Mouse (Mus musculus) B cell, adult 2 months (primary cell): ENCODE measurements around the gene Uvrag.
A peak's percentile ranks its signal among the peaks of the same experiment; 100 is the strongest.

Experiments
- DNase-seq, 2 experiments: peaks; one replicate each; pipeline ENCODE4 v3.0.0; 2022

The Uvrag gene

DNA sequence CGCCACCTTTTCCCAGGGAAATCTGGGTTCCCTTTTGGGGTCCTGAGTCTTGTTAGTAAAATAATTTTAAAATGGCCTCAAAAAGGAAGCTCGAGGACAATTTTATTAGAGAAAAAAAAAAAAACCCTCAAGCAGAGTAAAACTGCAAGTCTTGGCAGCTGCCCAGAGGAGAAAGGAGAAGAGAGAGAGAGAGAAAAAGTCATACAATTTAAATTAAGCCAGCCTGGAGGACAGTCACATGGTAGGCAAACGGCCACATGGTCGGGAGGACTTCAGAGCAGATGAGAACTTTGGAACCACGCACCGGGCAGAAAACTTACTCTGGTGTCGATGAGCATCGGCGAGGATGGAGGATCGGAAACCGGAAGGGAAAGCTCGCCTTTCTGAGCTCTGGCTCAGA, 269.1 kb downstream of the Uvrag start:
- no peak for DNase-seq

- no peak for DNase-seq
Measured at GRCm38 (mm10) chr7:98870791-98871190, 270.1 kb downstream of the Uvrag start.

GRCm38 (mm10) chr7:98869070-98869469, 271.9 kb downstream of the Uvrag start:
- peak; percentile 50 to 56 for DNase-seq

DNA sequence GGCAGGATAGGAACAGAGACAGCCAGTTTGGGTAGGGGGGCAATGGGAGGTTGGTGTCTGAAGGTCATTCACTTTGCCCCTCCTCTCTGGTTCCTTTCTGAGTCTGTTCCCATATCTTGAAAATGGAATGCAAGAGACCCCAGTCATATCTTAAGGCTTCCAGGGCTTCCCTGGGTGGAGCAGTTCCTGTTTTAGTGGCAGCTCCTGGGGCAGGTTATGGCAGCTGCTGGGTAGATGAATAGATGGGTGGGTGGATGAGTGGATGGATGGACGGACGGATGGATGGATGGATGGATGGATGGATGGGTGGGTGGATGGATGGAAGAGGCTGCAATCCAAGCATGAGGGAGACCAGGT, 273.2 kb downstream of the Uvrag start:
- DNase-seq: no peak

GRCm38 (mm10) chr7:98867053-98867793, 273.7 kb downstream of the Uvrag start:
- no peak for DNase-seq

- no peak for DNase-seq
Measured at GRCm38 (mm10) chr7:98863969-98864718, 276.8 kb downstream of the Uvrag start.

GRCm38 (mm10) chr7:98862994-98863393, 277.9 kb downstream of the Uvrag start:
- no peak for DNase-seq

DNA sequence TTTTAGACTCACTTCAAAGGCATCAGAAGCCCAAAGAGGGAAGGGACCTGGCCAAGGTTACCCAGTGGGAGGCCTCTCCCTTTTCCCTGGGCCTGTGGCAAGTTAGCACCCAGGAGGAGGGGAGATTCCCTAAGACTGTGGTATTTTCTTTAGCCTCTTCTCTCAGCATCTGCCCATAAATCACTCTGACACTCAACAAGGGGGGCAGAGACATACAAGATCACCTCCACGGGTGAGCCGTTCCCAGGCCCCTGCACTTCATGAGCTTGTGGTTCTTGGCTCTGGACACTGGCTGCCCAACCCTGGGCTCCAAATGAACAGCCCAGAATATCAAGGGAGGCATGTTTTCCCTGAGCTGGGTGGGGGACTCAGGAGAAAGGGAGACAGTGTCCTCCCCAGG, 279.9 kb downstream of the Uvrag start:
- no peak for DNase-seq

GRCm38 (mm10) chr7:98857094-98857493, 283.8 kb downstream of the Uvrag start:
- DNase-seq: no peak

DNA sequence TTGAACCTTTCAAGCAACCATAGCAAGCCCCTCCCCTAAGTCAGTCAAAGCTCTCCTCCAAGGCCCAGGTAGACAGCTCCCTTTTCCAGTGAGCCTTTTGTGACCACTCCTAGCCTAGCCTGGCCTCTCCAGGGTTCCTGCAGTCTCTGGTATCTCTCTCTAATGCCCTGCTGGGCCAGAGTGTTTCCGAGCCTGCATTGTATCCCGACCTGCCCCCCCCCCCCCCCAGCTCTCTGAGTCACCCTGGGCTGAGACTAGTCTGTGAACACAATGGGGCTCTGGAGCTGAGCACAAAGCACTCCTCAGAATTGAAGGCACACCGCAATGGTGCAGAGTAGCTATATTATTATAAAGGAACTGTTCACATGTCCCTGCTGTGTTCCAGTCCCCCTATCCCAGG, 284.8 kb downstream of the Uvrag start:
- DNase-seq: no peak

GRCm38 (mm10) chr7:98855388-98855787, 285.6 kb downstream of the Uvrag start:
- DNase-seq: no peak

GRCm38 (mm10) chr7:98853806-98854205, 287.1 kb downstream of the Uvrag start:
- no peak for DNase-seq

- DNase-seq: no peak
Measured at GRCm38 (mm10) chr7:98852950-98853650, 287.8 kb downstream of the Uvrag start.

DNA sequence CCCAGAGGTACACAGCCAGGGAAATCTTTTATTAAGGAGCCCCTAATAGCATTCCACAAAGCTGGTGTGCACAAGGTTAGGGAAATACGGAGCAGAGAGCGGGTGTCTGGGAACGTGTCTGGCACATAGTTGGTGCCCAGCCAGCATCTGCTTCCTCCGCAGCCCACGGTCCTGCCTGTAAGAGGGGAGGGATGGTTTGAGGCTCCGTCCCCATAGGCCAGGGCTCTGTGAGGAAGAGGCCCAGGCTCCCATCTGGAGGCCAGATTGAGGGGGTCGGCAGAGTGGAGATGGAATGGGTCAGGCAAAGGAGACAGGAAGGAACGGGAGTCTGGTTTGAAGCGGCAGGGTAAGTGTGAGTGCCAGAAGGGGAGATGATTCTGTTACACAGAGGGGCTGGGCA, 289.7 kb downstream of the Uvrag start:
- DNase-seq: no peak

GRCm38 (mm10) chr7:98850388-98850787, 290.6 kb downstream of the Uvrag start:
- DNase-seq: no peak

DNA sequence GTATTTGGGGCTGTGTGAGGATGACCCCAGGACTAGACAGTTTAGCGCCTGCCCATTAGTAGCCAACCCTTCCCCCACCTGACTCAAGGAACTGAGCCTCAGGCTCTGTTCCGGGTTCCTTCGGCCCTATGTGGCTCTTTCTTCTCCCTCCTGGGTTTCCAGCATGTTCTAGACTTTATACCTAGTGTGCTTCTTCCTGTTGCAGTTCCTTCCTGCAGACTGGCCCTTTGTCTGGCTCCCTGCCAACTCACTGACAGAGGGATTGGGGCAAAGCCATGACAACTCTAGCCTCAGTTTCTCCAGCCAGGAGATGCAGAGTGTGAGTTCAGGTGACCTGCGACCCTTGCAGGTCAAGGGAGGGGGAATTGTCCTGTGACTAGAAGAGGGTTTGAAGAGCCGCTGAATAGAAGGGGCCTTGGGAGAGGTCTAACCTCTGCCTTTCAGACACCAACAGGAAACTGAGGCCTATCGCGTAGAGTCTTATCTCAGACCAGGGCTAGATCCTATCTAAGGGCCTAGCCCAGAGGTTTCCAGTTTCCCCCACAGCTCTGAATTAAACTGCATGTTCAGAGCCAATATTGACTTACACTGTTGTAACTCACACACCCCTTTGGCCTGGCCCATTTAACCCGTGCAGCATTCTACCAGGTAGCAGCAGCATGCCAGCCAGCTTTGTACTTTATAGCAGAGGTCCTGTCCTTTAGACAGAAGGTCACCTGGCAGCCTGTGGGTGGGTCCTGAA, 291.9 kb downstream of the Uvrag start:
- DNase-seq: no peak

DNA sequence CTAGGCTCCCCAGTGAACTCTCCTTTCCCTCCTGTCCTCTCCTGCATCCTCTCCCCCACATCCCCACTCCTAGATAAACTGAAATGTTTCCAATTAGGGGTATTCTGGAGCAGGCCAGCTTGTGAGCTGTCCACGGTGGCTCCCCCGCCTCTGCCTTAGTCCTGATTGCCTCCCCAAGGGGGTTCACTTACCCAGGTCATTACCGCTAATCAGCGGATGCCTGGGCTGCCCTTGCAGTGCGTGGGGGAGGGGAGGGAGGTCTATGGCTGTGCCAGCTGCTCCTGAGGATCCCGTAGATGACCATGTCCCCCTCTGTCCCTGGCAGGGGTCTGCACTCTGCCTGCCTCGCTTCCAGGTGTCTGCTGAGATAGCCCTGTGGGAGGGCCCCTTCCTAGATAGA, 297.3 kb downstream of the Uvrag start:
- no peak for DNase-seq

DNA sequence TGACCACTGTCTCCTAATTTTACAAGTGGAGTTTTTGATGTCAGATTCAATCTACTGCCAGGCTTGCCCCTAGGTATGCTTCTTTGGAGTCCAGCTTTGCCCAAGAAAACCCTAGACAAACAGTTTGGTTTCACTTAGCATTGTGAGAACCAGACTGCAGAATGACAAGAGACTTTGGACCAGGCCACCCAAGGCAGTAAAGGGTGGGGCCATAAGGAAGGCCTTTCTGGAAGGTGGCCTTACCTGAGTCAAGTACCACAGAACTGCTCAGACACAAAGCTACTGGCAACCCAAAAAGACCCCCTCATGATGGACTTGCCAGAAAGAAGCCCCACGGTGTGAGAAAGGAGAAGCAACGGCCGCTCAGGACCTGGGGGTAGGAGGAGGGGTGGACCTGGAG, 297.9 kb downstream of the Uvrag start:
- DNase-seq: no peak

GRCm38 (mm10) chr7:98841802-98842201, 299.1 kb downstream of the Uvrag start:
- no peak for DNase-seq

GRCm38 (mm10) chr7:98840771-98841170, 300.2 kb downstream of the Uvrag start:
- DNase-seq: no peak

DNA sequence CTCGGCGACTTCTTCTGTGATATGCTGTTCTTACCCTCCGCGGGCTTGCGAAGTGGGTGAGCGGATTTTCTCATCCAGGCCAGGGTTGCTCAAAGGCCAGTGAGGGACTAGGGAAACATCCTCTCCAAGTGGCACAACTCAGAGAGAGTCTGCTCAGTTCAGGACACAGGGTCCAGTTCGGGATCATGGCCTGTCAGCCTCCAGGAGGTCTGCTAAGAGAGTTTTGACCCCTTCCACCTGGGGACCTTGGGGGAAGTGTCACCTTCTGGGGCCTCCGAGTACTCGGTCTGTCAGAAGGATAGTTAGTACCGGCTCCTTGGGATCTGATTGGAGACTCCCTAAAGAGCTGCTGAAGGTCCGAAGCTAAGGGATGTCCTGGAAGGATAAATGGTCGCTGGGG, 301.6 kb downstream of the Uvrag start:
- no peak for DNase-seq

- peak; percentile 46 for DNase-seq
Measured at GRCm38 (mm10) chr7:98838729-98839141, 302.2 kb downstream of the Uvrag start.

DNA sequence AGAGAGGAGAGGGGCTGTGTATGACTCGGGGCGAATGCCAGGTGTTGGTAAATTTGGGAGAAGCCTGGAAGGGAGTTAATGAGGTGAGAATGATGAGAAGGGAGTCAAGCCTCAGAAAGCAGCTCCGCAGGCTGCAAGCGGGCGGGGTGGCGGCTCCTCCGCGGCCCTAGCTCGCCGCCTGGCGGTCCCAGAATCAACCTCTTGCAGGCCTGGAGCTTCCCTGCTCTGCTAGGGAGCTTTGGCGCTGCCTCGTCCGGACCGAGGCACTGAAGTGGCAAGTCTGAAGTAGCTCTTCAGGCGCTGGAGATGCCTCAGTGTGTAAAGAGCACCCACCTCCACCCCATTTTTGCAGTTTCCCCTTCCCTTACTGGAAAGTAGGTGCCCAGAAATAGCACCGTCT, 303.0 kb downstream of the Uvrag start:
- DNase-seq: peak; percentile 71
